Mouse (Mus musculus) spleen, adult 2 months (tissue): ENCODE data around the gene Sesn3.

ENCODE experiments used
- CTCF ChIP-seq: fragments of 200-500 bp; IDR thresholded peaks from 2 replicates; pipeline ENCODE4 v1.5.1; 2011; ENCODE audit warnings: mild to moderate bottlenecking, inconsistent platforms; ENCODE audit not compliant: insufficient read depth, insufficient read length, insufficient replicate concordance; ENCODE audit errors: extremely low read depth
- POLR2A ChIP-seq: fragments of 200-500 bp; IDR thresholded peaks from 2 replicates; pipeline ENCODE4 v1.6.1; 2011; ENCODE audit warnings: low read depth, low read length, inconsistent platforms

DNA sequence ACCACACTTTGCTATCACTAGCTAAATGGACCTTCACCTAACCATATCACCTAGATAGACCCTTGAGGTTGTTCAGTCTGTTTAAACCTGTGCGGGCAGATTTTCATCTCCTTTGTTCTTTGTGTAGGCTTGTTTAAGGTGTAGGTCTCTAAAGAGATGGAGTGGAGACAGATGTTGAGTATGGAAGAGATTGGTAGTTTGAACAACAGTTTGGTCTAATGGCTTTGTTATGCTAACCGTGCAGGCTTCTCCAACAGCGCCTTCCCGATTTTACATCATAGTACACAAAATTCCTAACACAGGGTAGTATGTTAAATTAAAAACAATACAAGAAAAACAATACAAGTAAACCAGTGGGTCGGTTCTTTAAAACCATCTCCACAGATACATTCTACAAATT is 281 bp upstream of the Sesn3 start:
- TF ChIP-seq CTCF: no peak
- no peak for TF ChIP-seq POLR2A
